Mouse (Mus musculus): ENCODE measurements at regions not wholly inside any gene's neighbourhood (a gene's known extent, or its start where the extent isn't known, plus 50 kb on each side); places are given as distances from the start of the nearest gene placed in this dataset.

DNA sequence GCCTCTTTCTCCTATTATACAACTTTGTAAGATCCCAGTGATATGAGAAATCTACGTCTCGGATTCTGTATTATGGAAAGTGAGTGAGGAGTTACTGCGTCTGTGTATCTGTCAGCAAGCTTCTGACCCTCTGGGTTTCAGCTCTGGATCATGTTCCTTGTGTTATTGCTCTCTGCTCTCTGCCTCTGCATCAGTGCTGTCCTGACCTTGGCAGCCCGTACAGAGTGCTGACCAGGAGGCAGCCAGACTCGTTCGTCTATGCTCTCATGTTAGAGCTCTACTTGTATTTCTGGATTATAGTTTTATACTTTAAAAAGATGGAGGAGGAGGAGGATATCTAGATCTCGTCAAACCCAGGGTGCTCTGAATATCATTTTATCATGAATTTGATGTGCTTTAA is 121.1 kb upstream of the Adamts9 start:
- no peaks in the 10 kb centered on the region for H3K27me3 ChIP-seq (ENCODE audit: insufficient read depth, low read length)
- H3K9me3 ChIP-seq (ENCODE audit: low read depth, low read length): no peaks in the 10 kb centered on the region
- DNase-seq: no peak
- H3K4me3 ChIP-seq (ENCODE audit: low read depth, low read length): no peak overlapping the region
- ATAC-seq (ENCODE audit: insufficient read depth): no peak
- no peaks in the 10 kb centered on the region for H3K36me3 ChIP-seq (ENCODE audit: insufficient read depth)
- H3K9ac ChIP-seq: no peak overlapping the region
- TF ChIP-seq CTCF (IDR thresholded peaks at IDR 0.05; ENCODE audit: low read depth): no peak
- H3K27ac ChIP-seq (ENCODE audit: low read depth): no peak overlapping the region
- H3K4me2 ChIP-seq: no peak overlapping the region
- peaks cover 24% of the 10 kb centered on the region; the same call in 1 of the 2 replicates for H3K4me1 ChIP-seq (ENCODE audit: insufficient read depth)
- WGBS: 69% methylated on average over 7 of the region's 7 CpGs

DNA sequence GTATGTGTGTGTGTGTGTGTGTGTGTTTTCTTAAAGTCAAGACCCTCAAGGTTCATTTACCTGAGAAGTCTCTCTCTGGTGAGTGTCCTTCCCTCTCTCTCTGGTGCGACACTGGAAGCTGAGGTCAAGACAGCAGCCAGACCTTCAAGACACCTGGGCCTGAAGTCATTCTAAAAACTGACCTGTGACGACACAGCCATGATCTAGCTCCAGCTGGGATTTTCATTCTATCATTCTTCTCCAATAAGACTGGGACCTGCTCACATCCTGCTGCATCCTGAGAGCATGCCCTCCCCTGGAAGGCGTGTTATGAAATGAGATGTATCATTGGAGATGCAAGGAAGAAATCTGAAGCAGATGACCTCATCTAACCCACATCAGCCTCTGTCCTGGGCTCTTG is 118.4 kb upstream of the Adamts9 start:
- Histone ChIP-seq H3K27ac (ENCODE audit: low read depth) (no peak overlapping the region), H3K4me1 (ENCODE audit: insufficient read depth) (peaks cover 21% of the 10 kb centered on the region; the same call in 1 of the 2 replicates), H3K36me3 (ENCODE audit: insufficient read depth) (no peaks in the 10 kb centered on the region), H3K4me2 (no peak overlapping the region), H3K4me3 (ENCODE audit: low read depth, low read length) (no peak overlapping the region), H3K9me3 (ENCODE audit: low read depth, low read length) (no peaks in the 10 kb centered on the region), H3K9ac (no peak overlapping the region), H3K27me3 (ENCODE audit: insufficient read depth, low read length) (no peaks in the 10 kb centered on the region)
- 86% methylated on average over 3 of the region's 3 CpGs for WGBS
- ATAC-seq (ENCODE audit: insufficient read depth) (no peak), DNase-seq (no peak)
- no peak for TF ChIP-seq CTCF (IDR thresholded peaks at IDR 0.05; ENCODE audit: low read depth)

DNA sequence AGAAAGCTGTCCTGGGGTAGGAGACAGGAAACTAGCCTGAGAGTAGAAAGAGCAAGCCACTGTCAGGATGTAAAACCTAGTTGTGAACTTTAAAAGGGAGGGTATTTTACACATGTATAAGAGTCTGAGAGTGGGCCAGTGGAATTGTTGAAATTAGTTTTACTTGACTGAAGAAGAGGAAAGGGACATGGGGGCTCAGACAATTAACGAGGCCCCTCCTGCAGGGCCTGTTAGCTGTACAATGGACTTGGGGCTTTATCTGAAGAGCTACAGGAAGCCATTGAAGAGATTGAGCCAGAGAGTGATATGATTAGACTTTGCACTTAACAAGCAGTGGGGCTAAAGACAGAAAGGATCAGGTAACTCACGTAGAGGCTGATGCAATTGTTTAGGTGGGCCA is 102.2 kb upstream of the Adamts9 start:
- Histone ChIP-seq H3K9me3 (ENCODE audit: low read depth, low read length) (no peaks in the 10 kb centered on the region), H3K27ac (ENCODE audit: low read depth) (no peak overlapping the region), H3K9ac (no peak overlapping the region), H3K36me3 (ENCODE audit: insufficient read depth) (no peaks in the 10 kb centered on the region), H3K4me3 (ENCODE audit: low read depth, low read length) (no peak overlapping the region), H3K4me2 (no peak overlapping the region), H3K4me1 (ENCODE audit: insufficient read depth) (no peaks in the 10 kb centered on the region), H3K27me3 (ENCODE audit: insufficient read depth, low read length) (no peaks in the 10 kb centered on the region)
- WGBS: 60% methylated on average over 2 of the region's 2 CpGs
- TF ChIP-seq CTCF (IDR thresholded peaks at IDR 0.05; ENCODE audit: low read depth): no peak
- DNase-seq (no peak), ATAC-seq (ENCODE audit: insufficient read depth) (no peak)

DNA sequence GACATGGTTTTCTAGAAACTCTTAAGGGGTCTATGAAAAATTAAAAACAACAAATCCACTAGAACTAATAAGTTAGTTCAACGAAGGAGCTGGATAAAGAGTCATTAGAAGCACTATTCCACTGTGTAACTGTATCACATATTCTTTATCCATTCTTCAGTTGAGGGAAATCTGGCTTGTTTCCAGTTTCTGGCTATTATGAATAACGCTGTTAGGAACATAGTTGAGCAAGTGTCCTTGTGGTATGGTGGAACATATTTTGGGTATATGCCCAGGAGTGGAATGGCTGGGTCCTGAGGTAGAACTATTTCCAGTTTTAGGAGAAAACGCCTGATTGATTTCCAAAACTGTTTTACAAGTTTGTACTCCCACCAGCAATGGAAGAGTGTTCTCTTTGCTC is 97.7 kb upstream of the Adamts9 start:
- Histone ChIP-seq H3K9ac (no peak overlapping the region), H3K4me3 (ENCODE audit: low read depth, low read length) (no peak overlapping the region), H3K4me2 (no peak overlapping the region), H3K9me3 (ENCODE audit: low read depth, low read length) (no peaks in the 10 kb centered on the region), H3K27me3 (ENCODE audit: insufficient read depth, low read length) (no peaks in the 10 kb centered on the region), H3K36me3 (ENCODE audit: insufficient read depth) (no peaks in the 10 kb centered on the region), H3K4me1 (ENCODE audit: insufficient read depth) (no peaks in the 10 kb centered on the region), H3K27ac (ENCODE audit: low read depth) (no peak overlapping the region)
- ATAC-seq (ENCODE audit: insufficient read depth): no peak
- DNase-seq: peak; percentile 31
- whole genome bisulfite sequencing: 70% methylated on average over 3 of the region's 3 CpGs
- TF ChIP-seq CTCF (IDR thresholded peaks at IDR 0.05; ENCODE audit: low read depth): no peak

DNA sequence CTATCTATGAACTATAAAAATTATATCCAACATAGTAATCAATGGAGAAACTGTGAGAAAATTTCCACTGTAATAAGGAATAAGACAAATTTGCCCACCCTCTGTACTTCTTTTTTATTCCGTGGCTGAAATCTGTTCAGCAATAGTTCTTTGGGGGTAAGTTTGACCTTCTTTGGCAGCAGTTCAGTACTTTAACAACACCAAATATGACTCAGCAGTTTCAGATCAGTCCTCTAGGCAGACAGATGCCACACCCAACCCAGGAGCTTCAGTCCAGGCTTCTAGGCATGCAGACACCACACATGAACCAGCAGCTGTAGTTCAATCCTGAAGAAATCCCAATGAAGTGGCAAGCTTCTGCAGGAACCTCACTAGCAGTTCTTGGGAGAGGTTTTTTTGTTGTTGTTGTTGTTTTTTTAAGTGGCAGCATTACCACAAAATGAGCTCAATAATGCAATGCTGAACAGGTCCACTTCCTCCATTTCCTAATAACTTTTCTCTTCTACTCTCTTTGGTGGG is 88.6 kb upstream of the Adamts9 start:
- ATAC-seq (ENCODE audit: insufficient read depth) (no peak), DNase-seq (no peak)
- H3K9me3 ChIP-seq (ENCODE audit: low read depth, low read length): no peaks in the 10 kb centered on the region
- no peaks in the 10 kb centered on the region for H3K27me3 ChIP-seq (ENCODE audit: insufficient read depth, low read length)
- H3K4me2 ChIP-seq: no peak overlapping the region
- TF ChIP-seq CTCF (IDR thresholded peaks at IDR 0.05; ENCODE audit: low read depth): no peak
- no peak overlapping the region for H3K9ac ChIP-seq
- WGBS: 83% methylated on average over 1 of the region's 1 CpGs
- no peak overlapping the region for H3K4me3 ChIP-seq (ENCODE audit: low read depth, low read length)
- H3K4me1 ChIP-seq (ENCODE audit: insufficient read depth): no peaks in the 10 kb centered on the region
- no peak overlapping the region for H3K27ac ChIP-seq (ENCODE audit: low read depth)
- H3K36me3 ChIP-seq (ENCODE audit: insufficient read depth): no peaks in the 10 kb centered on the region

DNA sequence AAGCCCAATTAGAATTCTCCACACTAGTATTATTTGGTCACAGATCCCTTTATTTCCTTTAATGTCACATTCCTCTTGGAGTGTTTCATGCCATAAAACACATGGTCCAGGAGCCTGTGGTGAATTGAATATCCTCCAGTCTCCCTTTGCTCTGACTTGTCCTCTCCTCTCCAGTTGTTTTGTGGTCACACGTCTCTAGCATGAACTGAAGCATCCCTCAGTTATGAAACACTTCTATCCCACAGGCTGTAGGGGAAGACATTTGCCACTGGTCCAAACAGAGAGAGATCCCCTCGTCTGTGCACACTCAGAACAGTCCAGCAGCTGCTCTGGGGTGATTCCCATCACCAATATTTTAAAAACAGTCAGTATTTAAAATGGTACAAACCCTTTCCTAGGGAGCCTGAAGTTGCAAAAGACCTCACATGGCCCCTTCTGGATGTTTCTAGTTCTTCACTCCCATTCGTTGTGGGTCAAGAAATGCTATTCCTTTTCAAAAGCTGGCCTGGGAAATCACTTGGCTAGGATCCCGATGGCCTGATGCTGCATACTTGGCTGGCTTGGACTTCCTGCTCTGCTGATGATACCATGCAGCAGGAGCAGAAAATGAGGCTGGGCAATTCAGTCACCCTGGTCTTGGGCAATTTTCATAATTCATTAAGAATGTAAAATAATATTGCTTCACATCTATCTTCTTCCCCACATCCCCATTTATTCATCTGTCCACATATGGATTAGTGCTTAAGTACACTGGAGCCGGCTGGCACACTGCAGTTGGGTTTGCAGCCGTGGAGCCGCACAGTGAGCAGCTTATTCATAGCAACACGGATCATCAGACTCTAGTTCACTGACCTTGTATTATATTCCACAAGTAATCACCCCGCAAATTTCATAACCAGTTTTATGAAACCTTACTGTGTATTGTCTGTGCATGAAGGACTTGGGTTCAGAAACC is 83.1 kb upstream of the Adamts9 start:
- Histone ChIP-seq H3K9me3 (ENCODE audit: low read depth, low read length) (no peaks in the 10 kb centered on the region), H3K27ac (ENCODE audit: low read depth) (peak overlapping the region; percentile 71), H3K9ac (no peak overlapping the region), H3K36me3 (ENCODE audit: insufficient read depth) (no peaks in the 10 kb centered on the region), H3K4me2 (no peak overlapping the region), H3K27me3 (ENCODE audit: insufficient read depth, low read length) (no peaks in the 10 kb centered on the region), H3K4me3 (ENCODE audit: low read depth, low read length) (no peak overlapping the region), H3K4me1 (ENCODE audit: insufficient read depth) (0 out of 2 replicates have a peak, but pooled peaks cover 3% of the 10 kb centered on the region)
- DNase-seq (peak; percentile 94), ATAC-seq (ENCODE audit: insufficient read depth) (peak; percentile 93)
- TF ChIP-seq CTCF (IDR thresholded peaks at IDR 0.05; ENCODE audit: low read depth): peak; percentile 32
- WGBS: 41% methylated on average over 9 of the region's 9 CpGs

DNA sequence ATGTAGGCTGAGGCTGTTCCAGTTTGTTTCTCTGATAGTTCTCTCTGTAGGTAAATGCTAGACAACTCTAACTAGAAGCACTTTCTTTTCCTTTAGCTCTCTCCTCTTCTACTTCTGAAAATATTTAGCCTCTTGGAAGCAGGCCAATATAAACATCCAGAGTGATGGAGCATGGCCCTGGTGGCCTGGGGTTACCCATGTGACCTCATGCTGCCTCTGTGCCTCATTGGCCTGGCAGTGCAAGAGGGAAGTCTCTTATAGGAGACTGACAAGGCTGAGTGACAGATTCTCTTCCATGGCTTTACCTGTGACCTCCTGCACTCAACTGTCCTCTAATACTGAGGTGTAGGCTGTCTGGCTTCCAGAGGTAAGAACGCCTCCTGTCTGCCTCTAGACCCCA is 71.2 kb upstream of the Adamts9 start:
- Histone ChIP-seq H3K4me2 (no peak overlapping the region), H3K4me1 (ENCODE audit: insufficient read depth) (peaks cover 15% of the 10 kb centered on the region), H3K27ac (ENCODE audit: low read depth) (peak overlapping the region; percentile 34; the same call in 1 of the 2 replicates), H3K27me3 (ENCODE audit: insufficient read depth, low read length) (no peaks in the 10 kb centered on the region), H3K36me3 (ENCODE audit: insufficient read depth) (no peaks in the 10 kb centered on the region), H3K9ac (no peak overlapping the region), H3K4me3 (ENCODE audit: low read depth, low read length) (no peak overlapping the region), H3K9me3 (ENCODE audit: low read depth, low read length) (no peaks in the 10 kb centered on the region)
- TF ChIP-seq CTCF (IDR thresholded peaks at IDR 0.05; ENCODE audit: low read depth): no peak
- 57% methylated on average over 1 of the region's 1 CpGs for WGBS
- ATAC-seq (ENCODE audit: insufficient read depth) (peak; percentile 81), DNase-seq (peak; percentile 78)

Measured in lung, embryonic 14.5 days (tissue).